Mouse (Mus musculus): ENCODE results near the gene Gulp1. TPM values are rescaled to one million over a fixed set of nuclear protein-coding genes. Genes with fewer than 3 reads are reported as not detected.

The Gulp1 gene
- 21.8 and 22.4 TPM in 2 replicates for polyA plus RNA-seq (2014; fragmentation: Nextera tagmentation; extraction: Ambion mirVana)

DNA sequence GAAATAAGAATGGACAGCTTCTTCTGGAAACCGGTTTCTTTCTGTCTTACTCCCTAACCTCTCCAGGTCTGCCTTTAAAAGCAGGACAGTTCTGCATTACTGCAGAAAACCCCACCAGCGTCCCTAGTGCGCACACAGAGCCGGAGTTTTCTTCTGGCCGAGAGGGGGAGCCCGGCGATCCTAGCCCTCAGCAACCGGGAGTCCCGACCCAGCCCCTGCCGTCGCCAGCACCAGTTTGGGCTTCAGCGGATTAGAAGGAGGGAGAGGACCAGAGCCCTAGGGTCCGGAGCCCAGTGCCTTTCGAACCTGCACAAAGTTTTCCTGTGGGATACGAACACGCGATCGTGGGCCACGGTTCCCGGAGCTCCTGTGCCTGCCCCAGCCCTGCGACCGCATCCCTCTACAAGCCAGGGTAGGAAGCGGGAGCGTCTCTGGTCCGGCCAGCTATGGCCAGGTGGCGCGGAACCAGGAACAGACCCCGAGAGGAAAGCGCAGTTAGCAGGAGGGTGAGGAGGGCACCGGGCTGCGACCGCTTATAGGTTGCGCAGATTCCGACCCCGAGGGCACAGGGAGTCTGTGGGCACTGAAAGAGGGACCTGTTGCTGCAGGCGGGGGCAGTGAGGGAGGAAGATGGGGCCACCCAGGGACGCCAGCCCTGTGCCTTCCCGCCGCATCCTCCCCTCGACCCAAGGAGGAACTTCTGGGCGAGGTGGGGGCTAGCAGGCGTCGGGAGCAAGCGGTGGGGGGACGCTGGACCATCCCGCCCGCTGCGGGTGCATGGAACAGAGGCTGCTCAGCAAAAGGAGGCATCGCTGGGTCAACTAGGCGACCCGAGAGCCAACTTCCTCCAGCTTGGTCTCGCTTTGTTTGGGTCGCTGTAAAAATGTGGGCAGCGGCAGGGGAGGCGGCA is at the start of gene Gulp1:
TSS of gene Gulp1 (plus strand) at position 51 of the 910 bp plus-strand sequence.
- under 1% methylated on average over 53 of the region's 55 CpGs for WGBS
- Histone ChIP-seq H3K4me3 (ENCODE audit: low read depth, low read length) (peak within 1 kb of the TSS; percentile 60), H3K27me3 (ENCODE audit: control insufficient read depth, insufficient read depth, low read length) (no peaks in the 10 kb centered on the region), H3K36me3 (ENCODE audit: control insufficient read depth, insufficient read depth, low read length) (no peaks in the 10 kb centered on the region), H3K9me3 (ENCODE audit: control insufficient read depth, low read length) (no peaks in the 10 kb centered on the region), H3K4me1 (ENCODE audit: control insufficient read depth, insufficient read depth, low read length) (peaks cover 6% of the 10 kb centered on the region; the same call in 1 of the 2 replicates), H3K4me2 (ENCODE audit: low read depth) (peak within 1 kb of the TSS; percentile 61), H3K27ac (ENCODE audit: low read depth, low read length) (peak within 1 kb of the TSS; percentile 47), H3K9ac (ENCODE audit: low read length) (peak within 1 kb of the TSS; percentile 66)
- DNase-seq (ENCODE audit: low spot score) = peak; percentile 85
- peak; percentile 86 for ATAC-seq (ENCODE audit: insufficient read depth, low FRiP score, low TSS enrichment)

- no peak overlapping the region for H3K9ac ChIP-seq (ENCODE audit: low read length)
- DNase-seq (ENCODE audit: low spot score) (no peak), ATAC-seq (ENCODE audit: insufficient read depth, low FRiP score, low TSS enrichment) (no peak)
- no peaks in the 10 kb centered on the region for H3K9me3 ChIP-seq (ENCODE audit: control insufficient read depth, low read length)
- H3K4me2 ChIP-seq (ENCODE audit: low read depth) = no peak overlapping the region
- no peak overlapping the region for H3K27ac ChIP-seq (ENCODE audit: low read depth, low read length)
- 79% methylated on average over 6 of the region's 6 CpGs for WGBS
- no peaks in the 10 kb centered on the region for H3K27me3 ChIP-seq (ENCODE audit: control insufficient read depth, insufficient read depth, low read length)
- no peak overlapping the region for H3K4me3 ChIP-seq (ENCODE audit: low read depth, low read length)
- peaks cover 6% of the 10 kb centered on the region; the same call in 1 of the 2 replicates for H3K4me1 ChIP-seq (ENCODE audit: control insufficient read depth, insufficient read depth, low read length)
- H3K36me3 ChIP-seq (ENCODE audit: control insufficient read depth, insufficient read depth, low read length) = no peaks in the 10 kb centered on the region
Observed at GRCm38 (mm10) chr1:44550261-44550660, 1.1 kb upstream of the Gulp1 start.

GRCm38 (mm10) chr1:44552371-44552841 is 1.1 kb downstream of the Gulp1 start:
- WGBS = 11% methylated on average over 15 of the region's 15 CpGs
- peak; percentile 70 for ATAC-seq (ENCODE audit: insufficient read depth, low FRiP score, low TSS enrichment)
- H3K4me1 ChIP-seq (ENCODE audit: control insufficient read depth, insufficient read depth, low read length) = peaks cover 6% of the 10 kb centered on the region; the same call in 1 of the 2 replicates

DNA sequence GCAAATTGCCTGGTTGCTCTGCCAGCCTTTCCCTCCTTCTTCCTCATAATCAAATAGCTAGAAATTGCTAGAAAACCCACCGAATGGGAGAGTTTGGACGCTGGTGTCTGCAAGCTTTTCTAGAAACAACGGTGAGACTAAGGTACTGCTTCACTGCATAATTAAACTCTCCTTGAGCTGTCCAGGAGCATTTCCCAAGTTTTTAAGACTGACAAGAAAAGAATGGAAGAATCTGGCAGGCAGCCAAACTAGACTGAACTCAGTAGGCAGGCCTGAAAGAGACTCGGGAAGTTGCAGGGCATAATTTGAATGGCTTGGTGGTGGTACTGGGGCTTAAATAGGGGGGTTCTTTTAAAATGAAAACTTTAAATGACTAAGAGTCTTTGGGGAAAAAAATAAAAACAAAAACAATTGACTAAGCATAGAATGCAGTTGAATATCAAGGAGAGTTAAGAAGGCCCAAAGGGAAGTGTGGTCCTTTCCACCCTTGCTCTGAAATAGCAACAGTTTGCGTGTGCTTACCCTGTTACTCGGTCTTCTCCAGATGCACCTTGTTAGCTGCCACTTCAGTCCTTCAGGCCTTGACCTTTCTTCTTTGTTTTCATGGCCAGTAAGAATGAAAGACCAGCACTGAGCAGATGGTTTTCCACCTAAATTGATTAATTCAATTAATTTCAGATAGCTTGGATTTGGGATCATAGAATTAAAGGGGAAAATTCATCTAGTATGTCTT is 2.0 kb downstream of the Gulp1 start:
- no peak overlapping the region for H3K9ac ChIP-seq (ENCODE audit: low read length)
- H3K9me3 ChIP-seq (ENCODE audit: control insufficient read depth, low read length) = no peaks in the 10 kb centered on the region
- DNase-seq (ENCODE audit: low spot score) = peak; percentile 31
- H3K27me3 ChIP-seq (ENCODE audit: control insufficient read depth, insufficient read depth, low read length) = no peaks in the 10 kb centered on the region
- WGBS = 49% methylated on average over 6 of the region's 6 CpGs
- no peak overlapping the region; the same call in 1 of the 2 replicates for H3K4me2 ChIP-seq (ENCODE audit: low read depth)
- no peak for ATAC-seq (ENCODE audit: insufficient read depth, low FRiP score, low TSS enrichment)
- H3K4me1 ChIP-seq (ENCODE audit: control insufficient read depth, insufficient read depth, low read length) = peaks cover 6% of the 10 kb centered on the region; the same call in 1 of the 2 replicates
- H3K27ac ChIP-seq (ENCODE audit: low read depth, low read length) = no peak overlapping the region
- H3K36me3 ChIP-seq (ENCODE audit: control insufficient read depth, insufficient read depth, low read length) = no peaks in the 10 kb centered on the region
- H3K4me3 ChIP-seq (ENCODE audit: low read depth, low read length) = no peak overlapping the region

More at GRCm38 (mm10) chr1:44552371-44552841, 1.1 kb downstream of the Gulp1 start:
- Histone ChIP-seq H3K4me3 (ENCODE audit: low read depth, low read length) (peak overlapping the region; percentile 60), H3K9me3 (ENCODE audit: control insufficient read depth, low read length) (no peaks in the 10 kb centered on the region), H3K9ac (ENCODE audit: low read length) (peak overlapping the region; percentile 66), H3K36me3 (ENCODE audit: control insufficient read depth, insufficient read depth, low read length) (no peaks in the 10 kb centered on the region), H3K4me2 (ENCODE audit: low read depth) (peak overlapping the region; percentile 61), H3K27ac (ENCODE audit: low read depth, low read length) (0 out of 2 replicates have a peak overlapping the region, but pooled peaks have one; percentile 47), H3K27me3 (ENCODE audit: control insufficient read depth, insufficient read depth, low read length) (no peaks in the 10 kb centered on the region)
- peak; percentile 63 for DNase-seq (ENCODE audit: low spot score)

DNA sequence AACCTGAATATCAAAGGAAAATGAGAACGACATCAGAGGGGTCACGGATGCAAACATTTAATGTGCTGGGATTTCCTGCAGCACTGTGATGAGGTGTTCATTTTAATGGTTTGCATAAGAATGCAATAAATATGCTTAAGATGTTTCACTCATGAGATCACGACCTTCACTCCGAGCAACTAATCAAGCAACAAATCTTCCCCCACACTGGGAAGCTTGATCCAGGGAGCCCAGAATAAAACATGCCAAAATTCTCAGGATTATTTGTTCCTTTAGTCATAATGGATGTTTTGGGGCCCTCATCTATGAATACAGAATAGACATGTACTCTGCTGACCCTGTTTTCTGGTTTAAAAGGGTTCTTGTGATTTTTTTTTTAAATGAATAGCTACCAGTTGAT is 16.1 kb downstream of the Gulp1 start:
- DNase-seq (ENCODE audit: low spot score) (no peak), ATAC-seq (ENCODE audit: insufficient read depth, low FRiP score, low TSS enrichment) (no peak)
- H3K9me3 ChIP-seq (ENCODE audit: control insufficient read depth, low read length) = no peaks in the 10 kb centered on the region
- H3K27ac ChIP-seq (ENCODE audit: low read depth, low read length) = no peak overlapping the region
- no peak overlapping the region for H3K9ac ChIP-seq (ENCODE audit: low read length)
- WGBS = 89% methylated on average over 4 of the region's 4 CpGs
- no peak overlapping the region for H3K4me2 ChIP-seq (ENCODE audit: low read depth)
- no peak overlapping the region for H3K4me3 ChIP-seq (ENCODE audit: low read depth, low read length)
- no peaks in the 10 kb centered on the region for H3K27me3 ChIP-seq (ENCODE audit: control insufficient read depth, insufficient read depth, low read length)
- no peaks in the 10 kb centered on the region for H3K36me3 ChIP-seq (ENCODE audit: control insufficient read depth, insufficient read depth, low read length)
- H3K4me1 ChIP-seq (ENCODE audit: control insufficient read depth, insufficient read depth, low read length) = no peaks in the 10 kb centered on the region

GRCm38 (mm10) chr1:44568296-44568695 is 17.0 kb downstream of the Gulp1 start:
- H3K36me3 ChIP-seq (ENCODE audit: control insufficient read depth, insufficient read depth, low read length) = no peaks in the 10 kb centered on the region
- no peak overlapping the region for H3K27ac ChIP-seq (ENCODE audit: low read depth, low read length)
- no peaks in the 10 kb centered on the region for H3K27me3 ChIP-seq (ENCODE audit: control insufficient read depth, insufficient read depth, low read length)
- H3K9me3 ChIP-seq (ENCODE audit: control insufficient read depth, low read length) = no peaks in the 10 kb centered on the region
- 75% methylated on average over 2 of the region's 2 CpGs for WGBS
- ATAC-seq (ENCODE audit: insufficient read depth, low FRiP score, low TSS enrichment) (no peak), DNase-seq (ENCODE audit: low spot score) (no peak)
- H3K4me2 ChIP-seq (ENCODE audit: low read depth) = no peak overlapping the region
- no peaks in the 10 kb centered on the region for H3K4me1 ChIP-seq (ENCODE audit: control insufficient read depth, insufficient read depth, low read length)
- H3K9ac ChIP-seq (ENCODE audit: low read length) = no peak overlapping the region
- no peak overlapping the region for H3K4me3 ChIP-seq (ENCODE audit: low read depth, low read length)

DNA sequence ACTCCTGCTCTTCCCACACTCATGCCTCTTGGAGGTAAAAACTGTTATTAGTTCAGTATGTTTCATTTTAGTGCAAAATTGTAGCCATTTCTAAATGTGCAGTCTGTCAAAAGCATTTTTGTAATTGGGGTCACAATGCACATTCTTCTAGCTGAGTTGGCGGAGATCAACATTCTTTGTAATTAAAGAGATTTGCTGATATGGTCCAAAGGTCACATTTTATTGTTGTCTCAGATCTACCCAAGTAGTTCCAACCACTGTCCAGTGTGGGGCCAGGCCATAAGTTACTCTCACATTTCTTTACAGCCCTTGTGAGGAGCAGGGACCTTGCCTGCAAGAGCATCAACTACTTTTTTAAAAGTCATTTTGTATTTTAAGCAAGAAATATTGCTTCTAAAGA is 24.7 kb downstream of the Gulp1 start:
- Histone ChIP-seq H3K4me3 (ENCODE audit: low read depth, low read length) (no peak overlapping the region), H3K9ac (ENCODE audit: low read length) (no peak overlapping the region), H3K9me3 (ENCODE audit: control insufficient read depth, low read length) (no peaks in the 10 kb centered on the region), H3K27ac (ENCODE audit: low read depth, low read length) (no peak overlapping the region), H3K27me3 (ENCODE audit: control insufficient read depth, insufficient read depth, low read length) (no peaks in the 10 kb centered on the region), H3K4me2 (ENCODE audit: low read depth) (no peak overlapping the region), H3K36me3 (ENCODE audit: control insufficient read depth, insufficient read depth, low read length) (no peaks in the 10 kb centered on the region), H3K4me1 (ENCODE audit: control insufficient read depth, insufficient read depth, low read length) (no peaks in the 10 kb centered on the region)
- DNase-seq (ENCODE audit: low spot score) (no peak), ATAC-seq (ENCODE audit: insufficient read depth, low FRiP score, low TSS enrichment) (no peak)
- WGBS = 65% methylated on average over 1 of the region's 1 CpGs

- ATAC-seq (ENCODE audit: insufficient read depth, low FRiP score, low TSS enrichment) (no peak), DNase-seq (ENCODE audit: low spot score) (no peak)
- WGBS = 89% methylated on average over 2 of the region's 2 CpGs
- Histone ChIP-seq H3K27me3 (ENCODE audit: control insufficient read depth, insufficient read depth, low read length) (no peaks in the 10 kb centered on the region), H3K9ac (ENCODE audit: low read length) (no peak overlapping the region), H3K4me1 (ENCODE audit: control insufficient read depth, insufficient read depth, low read length) (no peaks in the 10 kb centered on the region), H3K9me3 (ENCODE audit: control insufficient read depth, low read length) (no peaks in the 10 kb centered on the region), H3K4me3 (ENCODE audit: low read depth, low read length) (no peak overlapping the region), H3K4me2 (ENCODE audit: low read depth) (no peak overlapping the region), H3K27ac (ENCODE audit: low read depth, low read length) (no peak overlapping the region), H3K36me3 (ENCODE audit: control insufficient read depth, insufficient read depth, low read length) (no peaks in the 10 kb centered on the region)
Observed at GRCm38 (mm10) chr1:44576610-44577009, 25.3 kb downstream of the Gulp1 start.

All from neural tube, embryonic 11.5 days (tissue).